In genomic region chr5:29244769-29245168, GRCm38 (mm10) we compare ENCODE assay signal across 17 mouse cellular contexts. TPM values are rescaled to one million over a fixed set of nuclear protein-coding genes. Genes with fewer than 3 reads are reported as not detected.
"Had no signal": no experiment of that assay in that cellular context is flagged by ENCODE, and none has a peak within 500 bp of the region (broad histone marks: within the 10 kb centered on the region; RNA-seq: fewer than 3 reads in every experiment).

No protein-coding gene starts in this region.

- H3K4me3 ChIP-seq: left cerebral cortex, adult 2 months; limb, embryonic 10.5 days; liver, embryonic 15.5 days; midbrain, embryonic 13.5 days; myocyte; neural tube, embryonic 15.5 days had no signal

- H3K4me2 ChIP-seq: liver, embryonic 11.5 days; liver, embryonic 15.5 days; midbrain, embryonic 13.5 days; neural tube, embryonic 15.5 days had no signal

- H3K4me1 ChIP-seq: limb, embryonic 10.5 days; liver, embryonic 15.5 days; midbrain, embryonic 13.5 days; neural tube, embryonic 15.5 days had no signal

- H3K27me3 ChIP-seq: liver, embryonic 15.5 days; midbrain, embryonic 13.5 days; neural tube, embryonic 15.5 days had no signal

- DNase-seq: kidney, adult 11 months; kidney, adult 9 months; kidney, postnatal 10 days; kidney, postnatal 4 days; lung, adult 2 months; lung, postnatal 36 days; spleen, adult 18-20 months; thymus, postnatal 36 days had no signal

- H3K27ac ChIP-seq: left cerebral cortex, adult 2 months; limb, embryonic 10.5 days; liver, embryonic 15.5 days; midbrain, embryonic 13.5 days; neural tube, embryonic 15.5 days had no signal

- H3K9ac ChIP-seq: liver, embryonic 15.5 days; midbrain, embryonic 13.5 days; neural tube, embryonic 15.5 days had no signal

- ATAC-seq: lung, postnatal 0 days; midbrain, embryonic 13.5 days had no signal

- H3K36me3 ChIP-seq: limb, embryonic 10.5 days; liver, embryonic 15.5 days; midbrain, embryonic 13.5 days; neural tube, embryonic 15.5 days had no signal

- H3K9me3 ChIP-seq: limb, embryonic 10.5 days; liver, embryonic 15.5 days; neural tube, embryonic 15.5 days had no signal

RNA-seq across cellular contexts. Expression of gene Rnf32, which starts 49.0 kb away (rescaled TPM):
- total RNA-seq: megakaryocyte progenitor cell, adult 5-6 weeks had no signal
